Mouse (Mus musculus) heart, embryonic 11.5 days (tissue): ENCODE results near the gene Dennd1a. TPM values are rescaled to one million over a fixed set of nuclear protein-coding genes. Genes with fewer than 3 reads are reported as not detected.

Experiments used
- ATAC-seq: fragments of 200-750 bp; cut with Nextera tagmentation; replicated peaks from 2 replicates; pipeline ENCODE4 v1.8.0; 2017; ENCODE audit warnings: moderate library complexity; ENCODE audit not compliant: insufficient number of reproducible peaks, low FRiP score, low TSS enrichment
- H3K27ac ChIP-seq: fragments of 300-500 bp; sonication (generic); 2 replicates; pipeline ENCODE4 v1.5.1; 2014; ENCODE audit warnings: mild to moderate bottlenecking, low read depth, low read length
- H3K27me3 ChIP-seq: fragments of 300-500 bp; sonication (generic); 2 replicates; pipeline ENCODE4 v1.6.1; 2014; ENCODE audit warnings: mild to moderate bottlenecking, low read length, mixed read lengths; ENCODE audit not compliant: control insufficient read depth, insufficient read depth
- H3K36me3 ChIP-seq: fragments of 300-500 bp; sonication (generic); 2 replicates; pipeline ENCODE4 v1.6.1; 2014; ENCODE audit warnings: mild to moderate bottlenecking, low read length, moderate library complexity, mixed read lengths; ENCODE audit not compliant: control insufficient read depth, insufficient read depth
- H3K4me1 ChIP-seq: fragments of 300-500 bp; sonication (generic); 2 replicates; pipeline ENCODE4 v1.6.1; 2014; ENCODE audit warnings: low read length; ENCODE audit not compliant: control insufficient read depth, insufficient read depth
- H3K4me2 ChIP-seq: fragments of 300-500 bp; sonication (generic); 2 replicates; pipeline ENCODE4 v1.6.1; 2014; ENCODE audit warnings: mild to moderate bottlenecking, moderate library complexity
- H3K4me3 ChIP-seq: fragments of 300-500 bp; sonication (generic); 2 replicates; pipeline ENCODE4 v1.5.1; 2014; ENCODE audit warnings: low read depth, low read length
- H3K9ac ChIP-seq: fragments of 300-500 bp; sonication (generic); 2 replicates; pipeline ENCODE4 v1.6.1; 2014; ENCODE audit warnings: mild to moderate bottlenecking, low read depth, low read length, moderate library complexity
- H3K9me3 ChIP-seq: fragments of 300-500 bp; sonication (generic); replicated peaks from 2 replicates; pipeline ENCODE4 v1.6.1; 2016; ENCODE audit warnings: low read length; ENCODE audit not compliant: control insufficient read depth
- WGBS: fragments of 180-500 bp; shearing (Covaris S2); extraction: QIAGEN DNeasy Blood & Tissue Kit; methylation state at CpG from one replicate; pipeline ENCODE4 v1.1.7; 2014; ENCODE audit not compliant: insufficient replicate concordance; 5-methylcytosine and 5-hydroxymethylcytosine counted together
- polyA plus RNA-seq: library from polyadenylated mRNA; unstranded; fragments of >200 nt; fragmentation: Nextera tagmentation; extraction: Ambion mirVana; gene quantifications from 2 replicates; pipeline ENCODE4 v1.2.1, GENCODE M21; 2014

Dennd1a gene
- polyA plus RNA-seq, 1 experiment from 2014 or later, result 9.6 TPM

DNA sequence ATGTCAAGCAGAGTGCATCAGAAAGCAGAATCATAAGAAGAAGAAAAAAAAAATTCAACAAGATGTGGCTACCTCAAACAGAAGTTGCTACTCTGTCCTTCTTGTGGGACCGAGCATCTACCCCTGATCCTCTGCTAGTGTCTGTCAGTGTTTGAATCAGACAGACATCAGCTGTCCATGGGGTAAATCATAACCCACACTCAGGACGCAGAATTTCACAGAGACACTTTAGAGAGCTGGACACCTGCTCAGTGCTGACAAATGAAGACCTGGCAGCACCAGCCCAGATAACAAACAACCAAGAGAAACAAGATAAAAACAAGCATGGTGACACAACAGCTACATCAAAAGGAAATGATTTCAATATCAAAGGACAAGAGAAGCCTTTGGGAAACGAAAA lies 222.9 kb downstream of the Dennd1a start:
- H3K4me2 ChIP-seq, result no peak overlapping the region
- H3K9me3 ChIP-seq, result no peaks in the 10 kb centered on the region
- H3K4me3 ChIP-seq, result no peak overlapping the region
- H3K4me1 ChIP-seq, result peaks cover 8% of the 10 kb centered on the region; the same call in 1 of the 2 replicates
- no peak overlapping the region for H3K27ac ChIP-seq
- no peak for ATAC-seq
- no peaks in the 10 kb centered on the region for H3K27me3 ChIP-seq
- H3K36me3 ChIP-seq, result no peaks in the 10 kb centered on the region
- WGBS, result 43% methylated on average over 3 of the region's 3 CpGs
- no peak overlapping the region for H3K9ac ChIP-seq

DNA sequence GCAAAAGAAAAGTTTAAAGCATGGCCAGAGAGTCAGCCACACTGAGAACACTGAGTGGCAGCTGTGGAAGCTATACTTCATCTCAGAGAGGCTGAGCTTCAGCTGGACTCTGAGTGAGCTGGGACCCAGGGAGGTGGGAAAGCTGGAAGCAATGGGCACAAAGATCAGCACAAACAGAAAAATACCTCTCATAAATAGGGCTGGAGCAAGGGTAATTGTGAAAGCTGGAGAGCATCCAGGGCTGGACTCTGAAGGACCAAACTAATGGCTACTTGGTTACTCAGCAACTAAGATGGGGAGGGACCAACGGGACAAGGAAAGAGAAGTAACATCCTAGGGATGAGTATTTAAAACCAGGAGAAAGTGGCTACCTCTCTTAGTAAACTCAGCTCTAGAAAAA lies 225.0 kb downstream of the Dennd1a start:
- no peak overlapping the region for H3K4me3 ChIP-seq
- H3K27ac ChIP-seq, result no peak overlapping the region
- no peak overlapping the region for H3K9ac ChIP-seq
- H3K36me3 ChIP-seq, result no peaks in the 10 kb centered on the region
- WGBS, result 78% methylated on average over 1 of the region's 1 CpGs
- no peaks in the 10 kb centered on the region for H3K27me3 ChIP-seq
- no peak for ATAC-seq
- no peak overlapping the region for H3K4me2 ChIP-seq
- H3K4me1 ChIP-seq, result no peaks in the 10 kb centered on the region
- H3K9me3 ChIP-seq, result no peaks in the 10 kb centered on the region

DNA sequence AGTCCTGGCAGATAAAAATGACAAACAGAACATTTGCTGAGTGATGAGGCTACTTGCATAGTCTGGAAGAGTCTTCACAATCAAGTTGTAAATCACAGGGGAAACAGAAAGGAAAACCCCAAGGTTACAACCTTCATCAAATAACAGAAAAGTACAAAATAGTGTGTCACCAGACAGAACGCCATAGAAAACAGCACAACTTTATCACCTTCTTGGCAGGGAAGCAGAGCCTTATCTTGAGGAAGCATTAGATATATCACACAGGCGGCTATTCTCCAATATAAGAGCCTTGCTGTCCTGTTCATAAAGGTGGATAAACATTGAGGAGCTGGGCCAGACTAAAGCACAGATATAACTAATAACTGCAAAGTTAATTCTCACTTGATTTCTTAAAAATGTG lies 225.7 kb downstream of the Dennd1a start:
- Histone ChIP-seq H3K36me3 (no peaks in the 10 kb centered on the region), H3K9me3 (no peaks in the 10 kb centered on the region), H3K27ac (no peak overlapping the region), H3K9ac (no peak overlapping the region), H3K27me3 (no peaks in the 10 kb centered on the region), H3K4me3 (no peak overlapping the region), H3K4me1 (no peaks in the 10 kb centered on the region), H3K4me2 (no peak overlapping the region)
- WGBS, result 42% methylated on average over 2 of the region's 2 CpGs
- no peak for ATAC-seq

DNA sequence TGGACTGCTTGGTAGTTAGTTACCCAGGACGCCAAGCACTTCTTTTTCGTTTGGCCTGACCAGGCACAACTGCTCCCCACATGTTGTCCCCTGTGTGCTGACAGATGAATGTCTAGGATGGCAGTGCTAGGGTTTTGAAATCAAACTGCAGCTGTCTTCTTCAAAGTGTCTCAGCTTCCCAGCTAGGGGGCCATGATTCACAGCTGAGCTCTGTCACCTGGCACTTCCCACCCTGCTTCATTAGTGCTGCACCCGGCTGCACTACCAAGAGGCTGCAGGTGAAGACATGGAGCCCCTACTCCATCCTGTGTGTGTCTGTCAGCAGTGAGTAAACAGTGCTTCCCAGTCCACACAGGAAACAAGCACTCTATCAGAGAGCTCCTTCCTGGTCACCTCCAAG lies 234.8 kb downstream of the Dennd1a start:
- Histone ChIP-seq H3K4me1 (peaks cover 13% of the 10 kb centered on the region), H3K36me3 (no peaks in the 10 kb centered on the region), H3K9ac (no peak overlapping the region), H3K4me3 (no peak overlapping the region), H3K9me3 (no peaks in the 10 kb centered on the region), H3K27ac (no peak overlapping the region), H3K4me2 (no peak overlapping the region), H3K27me3 (no peaks in the 10 kb centered on the region)
- 32% methylated on average over 3 of the region's 3 CpGs for WGBS
- ATAC-seq, result no peak

DNA sequence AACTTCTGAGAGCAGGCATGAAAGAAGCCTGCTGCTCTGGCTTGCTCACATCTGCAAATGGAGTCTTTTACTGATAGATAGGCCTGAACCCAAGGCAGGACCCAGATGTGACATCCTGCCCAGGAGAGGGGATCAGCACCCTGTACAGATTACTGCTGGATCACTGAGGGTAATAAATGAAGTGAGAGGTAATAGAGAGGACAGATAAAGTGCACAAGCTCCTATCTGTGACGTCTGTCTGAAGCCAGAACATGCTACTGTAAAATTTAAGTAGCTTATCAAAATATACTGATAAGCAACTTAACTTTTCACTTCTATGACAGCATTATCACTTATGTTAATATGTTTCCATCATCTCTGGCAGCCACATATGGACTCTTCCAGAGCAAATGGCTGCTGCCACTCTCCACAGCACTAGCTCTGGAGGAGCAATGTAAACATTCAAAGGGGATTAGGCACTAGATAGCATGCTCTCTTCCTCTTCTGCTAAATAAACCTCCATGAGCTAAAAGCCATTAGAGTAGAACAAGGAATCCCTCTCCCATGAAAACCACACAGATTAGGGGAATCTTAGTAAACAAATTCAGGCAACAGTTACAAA lies 235.6 kb downstream of the Dennd1a start:
- peaks cover 13% of the 10 kb centered on the region for H3K4me1 ChIP-seq
- H3K9me3 ChIP-seq, result no peaks in the 10 kb centered on the region
- no peak overlapping the region for H3K27ac ChIP-seq
- H3K9ac ChIP-seq, result no peak overlapping the region
- H3K4me3 ChIP-seq, result no peak overlapping the region
- H3K36me3 ChIP-seq, result no peaks in the 10 kb centered on the region
- peak; percentile 46; the same call in 1 of the 2 replicates for ATAC-seq
- WGBS, result 8% methylated on average over 1 of the region's 1 CpGs
- H3K27me3 ChIP-seq, result no peaks in the 10 kb centered on the region
- no peak overlapping the region for H3K4me2 ChIP-seq

DNA sequence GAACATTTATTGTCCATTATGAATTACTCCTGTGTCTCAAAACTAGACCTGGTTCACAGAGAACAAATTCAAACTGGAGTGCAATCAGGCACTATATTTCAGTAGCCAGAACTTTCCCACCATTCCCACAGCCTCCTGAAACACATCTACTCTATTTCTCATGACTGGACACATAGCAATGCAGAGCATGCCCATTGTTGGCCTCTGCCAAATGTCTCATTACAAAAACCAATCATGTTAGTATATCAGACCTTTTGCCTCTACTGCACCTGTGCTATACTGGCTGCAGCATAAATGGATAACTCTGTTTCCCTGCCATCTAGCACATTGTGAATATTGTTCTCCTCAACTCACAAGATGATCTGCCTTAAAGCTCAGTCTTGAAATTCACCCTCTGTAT lies 238.2 kb downstream of the Dennd1a start:
- no peak for ATAC-seq
- Histone ChIP-seq H3K4me2 (no peak overlapping the region), H3K27ac (no peak overlapping the region), H3K36me3 (no peaks in the 10 kb centered on the region), H3K9me3 (no peaks in the 10 kb centered on the region), H3K4me1 (peaks cover 13% of the 10 kb centered on the region), H3K9ac (no peak overlapping the region), H3K27me3 (no peaks in the 10 kb centered on the region), H3K4me3 (no peak overlapping the region)

DNA sequence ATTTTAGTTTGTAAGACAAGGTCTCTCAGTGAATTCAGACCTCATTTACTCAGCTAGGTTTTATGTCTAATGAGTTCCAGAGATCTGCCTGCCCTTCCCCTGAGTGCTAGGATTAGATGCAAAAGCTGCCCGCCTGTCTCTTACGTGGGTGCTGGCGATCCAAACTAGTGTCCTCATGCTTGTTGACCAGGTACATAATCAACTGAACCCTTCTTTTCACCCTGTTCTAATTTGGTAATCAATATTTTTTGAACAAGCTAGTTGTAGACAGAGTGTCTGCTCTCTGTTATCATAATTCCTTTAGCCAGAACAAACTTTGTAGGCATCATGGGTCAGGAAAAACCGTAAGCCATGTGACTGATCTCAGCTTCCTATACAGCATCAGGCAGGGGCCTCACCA lies 241.9 kb downstream of the Dennd1a start:
- H3K4me2 ChIP-seq, result no peak overlapping the region
- H3K27me3 ChIP-seq, result no peaks in the 10 kb centered on the region
- H3K9me3 ChIP-seq, result no peaks in the 10 kb centered on the region
- no peak overlapping the region for H3K9ac ChIP-seq
- 87% methylated on average over 4 of the region's 4 CpGs for WGBS
- no peaks in the 10 kb centered on the region for H3K4me1 ChIP-seq
- H3K27ac ChIP-seq, result no peak overlapping the region
- no peak overlapping the region for H3K4me3 ChIP-seq
- H3K36me3 ChIP-seq, result no peaks in the 10 kb centered on the region
- no peak for ATAC-seq

DNA sequence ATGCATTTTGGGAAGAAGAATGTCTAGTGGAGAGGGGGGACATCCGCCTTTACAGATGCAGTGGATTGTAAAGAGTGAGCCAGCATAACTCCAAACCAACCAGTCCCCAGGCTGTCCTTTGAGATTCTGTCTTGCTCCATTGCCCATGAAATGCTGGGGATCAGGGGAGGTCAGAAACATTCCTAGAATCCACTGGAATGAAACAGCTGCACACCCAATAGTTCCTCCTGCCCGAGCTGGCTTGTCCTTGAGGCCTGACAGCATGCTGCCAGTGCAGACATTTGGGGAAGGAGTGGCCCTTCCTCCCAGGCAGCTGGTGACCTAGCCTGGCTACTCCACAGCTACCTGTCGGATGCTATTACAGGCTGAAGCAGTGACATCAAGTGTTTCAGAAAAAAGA lies 246.3 kb downstream of the Dennd1a start:
- WGBS, result 64% methylated on average over 3 of the region's 3 CpGs
- H3K4me1 ChIP-seq, result no peaks in the 10 kb centered on the region
- H3K27ac ChIP-seq, result no peak overlapping the region
- no peaks in the 10 kb centered on the region for H3K27me3 ChIP-seq
- ATAC-seq, result no peak
- no peaks in the 10 kb centered on the region for H3K36me3 ChIP-seq
- no peaks in the 10 kb centered on the region for H3K9me3 ChIP-seq
- H3K4me2 ChIP-seq, result no peak overlapping the region
- H3K4me3 ChIP-seq, result no peak overlapping the region
- H3K9ac ChIP-seq, result no peak overlapping the region

DNA sequence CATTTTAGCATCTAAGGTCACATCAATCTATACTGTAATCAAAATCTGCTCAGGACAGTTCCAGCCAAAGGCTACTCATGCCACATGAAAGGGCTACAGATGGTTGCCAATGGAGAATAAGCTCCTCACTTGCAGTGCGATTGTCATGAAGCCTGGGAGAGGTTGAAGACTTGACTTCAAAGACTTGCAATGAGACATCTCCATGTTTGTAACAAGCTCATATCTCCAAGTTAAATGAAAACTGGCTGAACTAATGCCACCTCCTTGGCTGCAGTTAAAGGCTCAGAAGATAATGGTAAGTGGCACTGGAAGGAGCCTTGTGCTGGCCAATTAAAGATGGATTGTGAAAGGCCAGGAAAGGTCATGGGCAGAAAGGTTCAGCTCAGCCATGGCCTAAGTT lies 247.6 kb downstream of the Dennd1a start:
- Histone ChIP-seq H3K36me3 (no peaks in the 10 kb centered on the region), H3K27ac (no peak overlapping the region), H3K4me1 (no peaks in the 10 kb centered on the region), H3K27me3 (no peaks in the 10 kb centered on the region), H3K9ac (no peak overlapping the region), H3K4me2 (no peak overlapping the region), H3K4me3 (no peak overlapping the region), H3K9me3 (no peaks in the 10 kb centered on the region)
- 100% methylated on average over 1 of the region's 1 CpGs for WGBS
- no peak for ATAC-seq
